Mouse (Mus musculus): ENCODE data around the gene Cog5. TPM values are rescaled to one million over a fixed set of nuclear protein-coding genes. Genes with fewer than 3 reads are reported as not detected.

Cog5 gene
- total RNA-seq, 2 experiments from 2014 or later, result 20.1 to 22.6 TPM

DNA sequence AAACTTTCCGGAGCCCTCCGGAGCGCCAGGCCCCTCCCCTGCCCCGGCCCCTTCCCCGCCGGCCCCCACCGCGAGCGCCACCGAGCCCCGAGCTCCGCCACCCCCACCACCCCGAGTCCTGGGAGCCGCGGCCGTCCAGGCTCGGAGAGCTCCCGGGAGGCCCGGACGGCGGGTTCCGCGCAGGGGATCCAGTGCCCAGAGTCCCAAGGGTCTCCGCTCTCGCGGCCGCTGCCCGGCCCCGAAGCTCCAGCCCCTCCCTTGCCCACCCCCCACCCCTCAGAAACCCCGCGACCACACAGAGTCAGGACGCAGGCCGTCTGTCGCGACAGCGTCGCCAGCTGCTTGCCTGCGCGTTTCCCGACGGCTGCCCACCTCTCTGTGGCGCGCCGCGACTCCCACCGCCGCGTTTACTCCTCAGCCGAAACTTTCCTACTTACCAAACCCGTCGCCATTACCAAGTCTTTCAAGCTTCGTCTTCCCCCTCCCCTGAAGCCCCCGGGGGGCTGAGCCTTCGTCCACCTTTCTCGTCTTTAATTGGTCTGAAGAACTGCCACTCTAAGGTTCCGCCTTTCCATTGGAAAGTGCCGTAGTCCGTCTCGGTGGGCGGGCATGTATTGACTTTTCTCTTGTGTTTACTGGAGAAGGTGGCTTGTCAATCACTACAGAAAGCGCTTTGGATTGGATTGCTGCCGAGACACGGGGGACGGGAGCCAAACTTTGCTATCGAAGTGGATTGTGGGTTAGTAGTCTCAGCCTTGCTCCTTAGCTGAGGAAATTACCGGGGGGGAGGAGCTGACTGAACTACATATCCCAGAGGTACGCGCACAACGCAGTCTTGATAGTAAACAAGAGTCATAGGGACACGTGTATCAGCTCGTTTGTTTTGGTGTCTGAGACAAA is 295.3 kb downstream of the Cog5 start, which contains the start of gene Hbp1:
TSS of gene Hbp1 (minus strand) at position 777 of the 900 bp plus-strand sequence.
- peak; percentile 99 for DNase-seq
- intact Hi-C loops (cut with DNase I; ENCODE audit: low total_unique reads), result no loop called here

GRCm38 (mm10) chr12:31950659-31951031 is 296.0 kb downstream of the Cog5 start:
- intact Hi-C loops (cut with DNase I; ENCODE audit: low total_unique reads), result no loop called here

GRCm38 (mm10) chr12:31955843-31956242 is 301.2 kb downstream of the Cog5 start:
- intact Hi-C loops (cut with DNase I; ENCODE audit: low total_unique reads), result no loop called here
- no peak for DNase-seq

More at GRCm38 (mm10) chr12:31950659-31951031, 296.0 kb downstream of the Cog5 start:
- DNase-seq, result peak; percentile 80

DNA sequence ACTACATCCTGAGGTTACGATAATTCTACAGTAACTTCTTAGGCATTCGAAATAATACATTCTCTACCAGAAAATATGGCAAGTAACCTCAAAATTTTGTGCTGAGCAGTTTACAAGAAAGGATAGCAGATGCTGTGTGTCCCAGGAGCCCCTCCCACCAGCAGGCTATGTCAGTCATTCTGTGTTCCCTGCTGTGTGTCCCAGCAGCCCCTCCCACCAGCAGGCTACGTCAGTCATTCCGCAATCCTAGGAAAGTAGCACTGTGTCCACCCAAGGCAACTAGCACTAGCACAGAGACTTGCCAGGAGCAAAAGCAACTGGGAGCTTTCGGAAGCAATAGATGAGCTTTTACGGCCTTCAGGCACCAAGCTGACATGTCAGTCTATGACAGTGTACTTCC is 309.4 kb downstream of the Cog5 start:
- DNase-seq, result no peak
- intact Hi-C loops (cut with DNase I; ENCODE audit: low total_unique reads), result no loop called here

DNA sequence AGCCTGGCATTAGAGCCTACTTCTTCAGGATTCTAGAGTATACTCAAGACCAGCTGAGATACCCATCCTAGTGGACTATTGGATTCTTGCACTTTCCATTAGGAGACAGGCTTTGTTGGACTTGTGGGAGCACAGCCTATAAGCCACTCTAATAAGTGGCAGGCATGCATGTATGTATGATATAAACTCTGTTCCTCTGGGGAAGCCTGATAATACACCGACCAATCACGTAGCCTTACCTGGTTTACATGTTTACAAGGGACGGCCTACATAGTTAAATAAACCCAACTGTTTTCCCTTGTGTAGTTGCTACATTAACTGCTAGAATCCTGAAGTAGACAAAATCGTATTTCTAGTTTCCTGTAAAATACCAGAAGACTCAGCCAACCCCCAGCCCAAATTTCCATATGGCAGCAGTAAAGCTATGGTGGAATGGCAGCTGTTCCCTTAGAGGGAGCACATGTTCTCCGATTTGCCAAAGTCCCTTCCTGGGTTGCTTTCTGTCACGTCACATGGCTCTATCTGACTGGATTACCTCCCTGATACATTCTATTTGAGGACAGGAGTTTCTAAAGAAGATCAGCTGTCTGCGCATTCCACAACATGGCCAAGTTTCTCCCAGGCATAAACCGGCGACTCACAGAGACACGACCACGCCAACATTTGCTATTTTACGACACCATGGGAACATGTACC is 311.0 kb downstream of the Cog5 start:
- intact Hi-C loops (cut with DNase I; ENCODE audit: low total_unique reads), result no loop called here
- no peak for DNase-seq

DNA sequence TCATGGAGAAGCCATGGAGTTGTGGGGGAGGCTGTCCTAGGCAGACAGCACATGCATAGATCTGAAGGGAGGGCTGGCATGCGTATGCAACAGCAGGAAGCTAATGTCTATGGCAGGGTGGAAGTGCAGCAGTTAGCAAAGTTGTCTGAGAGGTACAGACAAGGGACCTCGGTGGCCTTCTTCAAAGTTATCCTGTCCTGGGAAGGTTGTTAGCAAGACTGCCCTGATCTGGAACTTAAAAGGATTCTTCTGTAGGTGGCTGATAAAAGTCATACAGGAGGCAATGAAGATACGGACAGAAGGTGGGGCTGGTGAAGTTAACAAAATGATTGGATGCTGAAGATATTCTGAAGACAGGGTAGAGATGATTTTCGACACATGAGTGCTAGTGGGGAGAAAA is 311.7 kb downstream of the Cog5 start:
- intact Hi-C loops (cut with DNase I; ENCODE audit: low total_unique reads), result no loop called here
- no peak for DNase-seq

DNA sequence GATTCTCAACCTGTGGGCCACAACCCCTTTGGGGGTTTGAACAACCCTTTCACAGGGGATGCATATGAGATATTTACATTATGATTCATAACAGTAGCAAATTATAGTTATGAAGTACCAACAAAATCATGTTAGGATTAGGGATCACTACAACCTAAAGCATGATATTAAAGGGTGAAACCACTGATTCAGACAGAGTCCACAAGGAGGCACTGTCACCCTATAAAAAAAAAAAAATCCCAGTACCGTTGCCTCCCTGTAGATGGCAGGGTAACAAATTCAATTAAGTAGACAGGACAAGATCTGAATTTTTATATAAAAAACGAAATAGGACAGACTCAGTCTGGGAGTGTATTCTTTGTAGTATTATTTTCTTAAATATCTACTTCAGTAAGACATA is 312.9 kb downstream of the Cog5 start:
- DNase-seq, result no peak
- intact Hi-C loops (cut with DNase I; ENCODE audit: low total_unique reads), result no loop called here

DNA sequence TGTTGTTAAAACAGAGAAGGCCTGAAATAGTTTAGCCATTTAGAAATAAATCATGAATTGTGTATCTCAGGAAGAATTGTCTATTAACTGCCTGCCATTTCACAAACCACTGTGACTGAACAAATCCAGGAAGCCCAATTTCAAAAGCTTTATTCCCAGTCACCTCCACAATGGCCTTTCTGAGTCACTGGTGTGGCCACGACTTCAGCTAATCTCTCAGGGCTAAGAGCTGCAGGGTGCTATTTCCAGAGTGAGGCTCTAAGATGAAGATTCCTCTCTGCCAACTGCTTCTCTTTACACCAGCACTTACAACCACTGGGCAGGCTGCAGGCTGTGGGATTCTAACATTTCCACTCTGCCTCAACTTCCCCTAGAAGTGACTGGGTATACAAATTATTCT is 314.4 kb downstream of the Cog5 start:
- intact Hi-C loops (cut with DNase I; ENCODE audit: low total_unique reads), result loop anchor here (2.0 kb wide), 1 partner anchor 174 kb away; no protein-coding TSS in a partner anchor

GRCm38 (mm10) chr12:31971547-31971946 is 316.9 kb downstream of the Cog5 start:
- intact Hi-C loops (cut with DNase I; ENCODE audit: low total_unique reads), result loop anchor here (10.0 kb wide), 1 partner anchor 93 kb away; the partner anchor contains the start of gene Prkar2b
- no peak for DNase-seq

More for the DNA sequence above, 314.4 kb downstream of the Cog5 start:
- no peak for DNase-seq

- intact Hi-C loops (cut with DNase I; ENCODE audit: low total_unique reads), result loop anchor here (2.0 to 10.0 kb wide), 2 partner anchors 91 to 267 kb away; partner anchors contain the start of gene Prkar2b
- peak; percentile 69 for DNase-seq
Measured at GRCm38 (mm10) chr12:31973473-31974172, 319.0 kb downstream of the Cog5 start.

DNA sequence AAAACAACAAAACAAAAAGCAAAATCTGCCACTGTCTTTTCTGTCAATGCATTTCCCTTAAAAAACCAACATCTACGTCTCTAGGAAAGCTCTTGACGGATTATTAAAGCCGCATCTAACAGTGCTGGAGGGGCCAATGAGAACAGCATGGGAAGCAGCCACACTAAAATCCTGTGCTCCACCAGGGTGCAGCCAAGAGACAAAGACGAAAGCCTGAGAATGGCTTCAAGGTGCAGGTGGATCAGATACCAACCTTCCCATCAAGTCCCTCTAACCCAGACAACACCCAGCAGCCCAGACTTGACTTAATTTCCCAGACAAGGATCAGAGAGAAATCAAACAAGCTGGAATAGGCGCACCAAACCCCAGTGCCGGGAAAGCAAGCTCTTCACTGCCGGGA is 321.9 kb downstream of the Cog5 start:
- DNase-seq, result no peak
- intact Hi-C loops (cut with DNase I; ENCODE audit: low total_unique reads), result loop anchor here (10.0 kb wide), 1 partner anchor 88 kb away; the partner anchor contains the start of gene Prkar2b

- intact Hi-C loops (cut with DNase I; ENCODE audit: low total_unique reads), result loop anchor here (10.0 kb wide), 1 partner anchor 87 kb away; the partner anchor contains the start of gene Prkar2b
- DNase-seq, result no peak
Measured at GRCm38 (mm10) chr12:31977613-31978195, 323.0 kb downstream of the Cog5 start.

GRCm38 (mm10) chr12:31983238-31983637 is 328.6 kb downstream of the Cog5 start:
- intact Hi-C loops (cut with DNase I; ENCODE audit: low total_unique reads), result no loop called here

GRCm38 (mm10) chr12:31983769-31984168 is 329.1 kb downstream of the Cog5 start:
- DNase-seq, result no peak
- intact Hi-C loops (cut with DNase I; ENCODE audit: low total_unique reads), result no loop called here

More at GRCm38 (mm10) chr12:31983238-31983637, 328.6 kb downstream of the Cog5 start:
- no peak for DNase-seq

- DNase-seq, result no peak
- intact Hi-C loops (cut with DNase I; ENCODE audit: low total_unique reads), result no loop called here
Measured at GRCm38 (mm10) chr12:31984206-31984605, 329.5 kb downstream of the Cog5 start.

DNA sequence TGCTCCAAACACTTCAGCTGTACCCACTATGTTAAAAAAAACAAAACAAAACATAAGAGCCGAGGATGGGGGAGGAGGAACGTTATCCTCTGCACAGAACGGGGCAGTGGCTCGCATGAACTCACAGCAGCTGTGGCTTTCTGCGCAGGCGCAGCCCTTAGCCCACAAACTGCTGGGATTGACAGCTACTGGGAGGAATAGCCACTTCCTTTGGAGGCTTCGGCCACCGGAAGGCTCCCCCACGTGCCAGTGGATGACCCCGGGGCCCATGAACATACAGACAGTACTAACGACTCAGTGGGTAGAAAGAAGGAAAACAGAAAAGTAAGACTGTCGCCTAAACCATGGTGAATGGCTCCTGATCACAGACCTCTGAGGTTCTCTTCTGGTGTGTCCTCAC is 330.0 kb downstream of the Cog5 start:
- intact Hi-C loops (cut with DNase I; ENCODE audit: low total_unique reads), result no loop called here
- no peak for DNase-seq

DNA sequence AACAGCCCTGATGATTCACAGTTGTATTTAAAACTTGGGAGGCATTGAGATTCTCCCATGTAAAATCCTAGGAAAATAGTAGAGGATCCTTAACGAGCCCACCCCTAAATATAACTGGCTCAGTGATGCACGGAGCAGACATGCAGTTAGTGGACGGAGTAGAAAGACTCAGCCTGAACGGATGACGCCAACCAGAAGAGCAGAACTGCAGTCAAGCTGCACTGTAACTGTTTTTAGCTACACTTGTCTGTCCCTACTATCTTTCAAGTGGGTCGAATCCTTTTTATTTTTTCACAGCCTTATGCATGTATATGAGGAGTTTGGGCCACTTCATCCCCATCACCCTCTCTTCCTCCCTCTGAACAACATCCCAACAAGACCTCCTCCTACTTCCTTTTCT is 331.1 kb downstream of the Cog5 start:
- DNase-seq, result no peak
- intact Hi-C loops (cut with DNase I; ENCODE audit: low total_unique reads), result no loop called here

GRCm38 (mm10) chr12:31986463-31986862 is 331.8 kb downstream of the Cog5 start:
- no peak for DNase-seq
- intact Hi-C loops (cut with DNase I; ENCODE audit: low total_unique reads), result no loop called here

Measured in gastrocnemius, postnatal 14 days (tissue).